Mouse (Mus musculus): ENCODE data around the gene Myd88. TPM values are rescaled to one million over a fixed set of nuclear protein-coding genes. Genes with fewer than 3 reads are reported as not detected.

Gene Myd88
- polyA plus RNA-seq, 1 experiment from 2014 or later = 30.9 TPM

DNA sequence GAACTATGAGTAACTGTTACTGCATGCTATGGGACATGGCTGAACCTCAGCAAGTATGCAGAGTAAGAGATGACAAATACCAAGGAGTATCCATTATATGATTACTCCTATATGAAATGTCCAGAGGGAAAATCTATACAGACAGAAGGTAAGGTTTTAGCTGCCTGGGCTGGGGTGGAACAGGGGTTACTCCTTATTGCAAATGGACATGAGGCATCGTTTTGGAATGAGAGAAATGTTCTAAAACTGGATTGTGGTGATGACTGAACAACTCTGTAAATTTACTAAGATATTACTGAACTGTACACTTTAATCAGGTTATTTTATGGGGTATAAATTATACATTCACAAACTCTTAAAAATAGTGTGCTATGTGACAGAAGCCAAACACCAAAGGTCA is 22.3 kb downstream of the Myd88 start:
- peaks cover 15% of the 10 kb centered on the region for H3K4me1 ChIP-seq (ENCODE audit: insufficient read depth, low read length)
- H3K4me2 ChIP-seq (replicated peaks; ENCODE audit: low read depth, low read length) = no peak overlapping the region

GRCm38 (mm10) chr9:119313096-119313495 is 28.1 kb downstream of the Myd88 start:
- Histone ChIP-seq H3K4me2 (replicated peaks; ENCODE audit: low read depth, low read length) (no peak overlapping the region), H3K27ac (ENCODE audit: low read length) (no peak overlapping the region), H3K9me3 (ENCODE audit: low read length) (no peaks in the 10 kb centered on the region), H3K4me3 (ENCODE audit: low read length) (no peak overlapping the region), H3K27me3 (ENCODE audit: insufficient read depth, low read length) (no peaks in the 10 kb centered on the region), H3K4me1 (ENCODE audit: insufficient read depth, low read length) (no peaks in the 10 kb centered on the region), H3K36me3 (ENCODE audit: insufficient read depth, low read length) (0 out of 2 replicates have a peak, but pooled peaks cover 2% of the 10 kb centered on the region), H3K9ac (replicated peaks; ENCODE audit: low read length) (no peak overlapping the region)
- 92% methylated on average over 10 of the region's 10 CpGs for WGBS
- no peak for ATAC-seq (ENCODE audit: low FRiP score, low TSS enrichment)

More for the DNA sequence above, 22.3 kb downstream of the Myd88 start:
- Histone ChIP-seq H3K36me3 (ENCODE audit: insufficient read depth, low read length) (0 out of 2 replicates have a peak, but pooled peaks cover 2% of the 10 kb centered on the region), H3K9me3 (ENCODE audit: low read length) (no peaks in the 10 kb centered on the region), H3K4me3 (ENCODE audit: low read length) (no peak overlapping the region), H3K27me3 (ENCODE audit: insufficient read depth, low read length) (no peaks in the 10 kb centered on the region), H3K9ac (replicated peaks; ENCODE audit: low read length) (no peak overlapping the region), H3K27ac (ENCODE audit: low read length) (no peak overlapping the region)
- WGBS = 97% methylated on average over 1 of the region's 1 CpGs
- no peak for ATAC-seq (ENCODE audit: low FRiP score, low TSS enrichment)

GRCm38 (mm10) chr9:119309067-119309466 is 32.1 kb downstream of the Myd88 start:
- 91% methylated on average over 1 of the region's 1 CpGs for WGBS

DNA sequence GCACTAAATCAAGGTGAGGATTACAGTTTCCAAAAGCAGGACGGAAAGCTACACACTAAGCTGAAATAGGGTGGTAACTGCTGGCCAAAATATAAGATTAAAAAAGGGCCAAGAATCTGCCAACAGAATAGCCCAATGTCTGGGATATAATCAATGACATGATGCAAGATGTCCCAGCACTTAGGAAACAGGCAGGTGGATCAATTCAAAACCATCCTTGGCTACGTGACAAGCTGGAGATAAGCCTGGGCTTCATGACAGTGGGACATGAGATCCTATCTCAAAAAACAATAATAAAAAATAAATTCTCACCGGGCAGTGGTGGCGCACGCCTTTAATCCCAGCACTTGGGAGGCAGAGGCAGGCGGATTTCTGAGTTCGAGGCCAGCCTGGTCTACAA is 35.3 kb downstream of the Myd88 start:
- no peak for ATAC-seq (ENCODE audit: low FRiP score, low TSS enrichment)
- H3K4me2 ChIP-seq (replicated peaks; ENCODE audit: low read depth, low read length) = no peak overlapping the region
- no peaks in the 10 kb centered on the region for H3K4me1 ChIP-seq (ENCODE audit: insufficient read depth, low read length)
- H3K27ac ChIP-seq (ENCODE audit: low read length) = no peak overlapping the region
- H3K27me3 ChIP-seq (ENCODE audit: insufficient read depth, low read length) = no peaks in the 10 kb centered on the region
- H3K9ac ChIP-seq (replicated peaks; ENCODE audit: low read length) = no peak overlapping the region
- H3K36me3 ChIP-seq (ENCODE audit: insufficient read depth, low read length) = peaks cover 13% of the 10 kb centered on the region; the same call in 1 of the 2 replicates
- WGBS = 92% methylated on average over 7 of the region's 7 CpGs
- H3K4me3 ChIP-seq (ENCODE audit: low read length) = no peak overlapping the region
- H3K9me3 ChIP-seq (ENCODE audit: low read length) = no peaks in the 10 kb centered on the region

More at GRCm38 (mm10) chr9:119309067-119309466, 32.1 kb downstream of the Myd88 start:
- Histone ChIP-seq H3K4me3 (ENCODE audit: low read length) (no peak overlapping the region), H3K9me3 (ENCODE audit: low read length) (no peaks in the 10 kb centered on the region), H3K27ac (ENCODE audit: low read length) (no peak overlapping the region), H3K4me1 (ENCODE audit: insufficient read depth, low read length) (no peaks in the 10 kb centered on the region), H3K4me2 (replicated peaks; ENCODE audit: low read depth, low read length) (no peak overlapping the region), H3K36me3 (ENCODE audit: insufficient read depth, low read length) (no peaks in the 10 kb centered on the region), H3K27me3 (ENCODE audit: insufficient read depth, low read length) (no peaks in the 10 kb centered on the region), H3K9ac (replicated peaks; ENCODE audit: low read length) (no peak overlapping the region)
- ATAC-seq (ENCODE audit: low FRiP score, low TSS enrichment) = no peak

GRCm38 (mm10) chr9:119298563-119298962 is 42.6 kb downstream of the Myd88 start:
- no peak overlapping the region for H3K9ac ChIP-seq (replicated peaks; ENCODE audit: low read length)
- no peak overlapping the region for H3K4me2 ChIP-seq (replicated peaks; ENCODE audit: low read depth, low read length)
- peaks cover 13% of the 10 kb centered on the region; the same call in 1 of the 2 replicates for H3K36me3 ChIP-seq (ENCODE audit: insufficient read depth, low read length)
- H3K27ac ChIP-seq (ENCODE audit: low read length) = no peak overlapping the region
- 71% methylated on average over 3 of the region's 3 CpGs for WGBS
- no peaks in the 10 kb centered on the region for H3K27me3 ChIP-seq (ENCODE audit: insufficient read depth, low read length)
- no peaks in the 10 kb centered on the region for H3K9me3 ChIP-seq (ENCODE audit: low read length)
- H3K4me1 ChIP-seq (ENCODE audit: insufficient read depth, low read length) = no peaks in the 10 kb centered on the region
- no peak overlapping the region for H3K4me3 ChIP-seq (ENCODE audit: low read length)
- no peak for ATAC-seq (ENCODE audit: low FRiP score, low TSS enrichment)

GRCm38 (mm10) chr9:119297696-119298095 is 43.5 kb downstream of the Myd88 start:
- Histone ChIP-seq H3K4me1 (ENCODE audit: insufficient read depth, low read length) (no peaks in the 10 kb centered on the region), H3K4me2 (replicated peaks; ENCODE audit: low read depth, low read length) (no peak overlapping the region), H3K9me3 (ENCODE audit: low read length) (no peaks in the 10 kb centered on the region), H3K4me3 (ENCODE audit: low read length) (no peak overlapping the region), H3K27ac (ENCODE audit: low read length) (no peak overlapping the region), H3K9ac (replicated peaks; ENCODE audit: low read length) (no peak overlapping the region), H3K27me3 (ENCODE audit: insufficient read depth, low read length) (no peaks in the 10 kb centered on the region), H3K36me3 (ENCODE audit: insufficient read depth, low read length) (peaks cover 13% of the 10 kb centered on the region; the same call in 1 of the 2 replicates)
- 87% methylated on average over 6 of the region's 6 CpGs for WGBS
- no peak for ATAC-seq (ENCODE audit: low FRiP score, low TSS enrichment)

- no peak overlapping the region for H3K9ac ChIP-seq (replicated peaks; ENCODE audit: low read length)
- H3K27ac ChIP-seq (ENCODE audit: low read length) = no peak overlapping the region
- H3K27me3 ChIP-seq (ENCODE audit: insufficient read depth, low read length) = no peaks in the 10 kb centered on the region
- H3K4me1 ChIP-seq (ENCODE audit: insufficient read depth, low read length) = no peaks in the 10 kb centered on the region
- no peaks in the 10 kb centered on the region for H3K9me3 ChIP-seq (ENCODE audit: low read length)
- WGBS = 93% methylated on average over 3 of the region's 3 CpGs
- H3K4me3 ChIP-seq (ENCODE audit: low read length) = no peak overlapping the region
- no peak overlapping the region for H3K4me2 ChIP-seq (replicated peaks; ENCODE audit: low read depth, low read length)
- peaks cover 7% of the 10 kb centered on the region; the same call in 1 of the 2 replicates for H3K36me3 ChIP-seq (ENCODE audit: insufficient read depth, low read length)
- no peak for ATAC-seq (ENCODE audit: low FRiP score, low TSS enrichment)
Measured at GRCm38 (mm10) chr9:119290791-119291190, 50.4 kb downstream of the Myd88 start.

Other genes with a start within 250 kb of the Myd88 start
- gene Plcd1, start 247.9 kb downstream of the Myd88 start, polyA plus RNA-seq (2015; fragmentation: Nextera tagmentation; extraction: Ambion mirVana) = 25.3 and 26.9 TPM in 2 replicates
- gene Dlec1, start 238.9 kb downstream of the Myd88 start, polyA plus RNA-seq (2015; fragmentation: Nextera tagmentation; extraction: Ambion mirVana) = 6.1 and 7.7 TPM in 2 replicates
- 44.0 and 52.4 TPM in 2 replicates for gene Acaa1b, start 184.3 kb downstream of the Myd88 start, polyA plus RNA-seq (2015; fragmentation: Nextera tagmentation; extraction: Ambion mirVana)
- not detected in 2 replicates for gene Gm47289, start 182.2 kb downstream of the Myd88 start, polyA plus RNA-seq (2015; fragmentation: Nextera tagmentation; extraction: Ambion mirVana)
- 22.1 and 22.9 TPM in 2 replicates for gene Slc22a13, start 132.3 kb downstream of the Myd88 start, polyA plus RNA-seq (2015; fragmentation: Nextera tagmentation; extraction: Ambion mirVana)
- gene Oxsr1, start 19.0 kb downstream of the Myd88 start, polyA plus RNA-seq (2015; fragmentation: Nextera tagmentation; extraction: Ambion mirVana) = 12.2 and 13.2 TPM in 2 replicates
- gene Acaa1a, start 1.7 kb downstream of the Myd88 start, polyA plus RNA-seq (2015; fragmentation: Nextera tagmentation; extraction: Ambion mirVana) = 142 and 152 TPM in 2 replicates
- gene Xylb, start 16.0 kb upstream of the Myd88 start, polyA plus RNA-seq (2015; fragmentation: Nextera tagmentation; extraction: Ambion mirVana) = 34.7 and 35.8 TPM in 2 replicates
- gene Slc22a14, start 24.1 kb upstream of the Myd88 start, polyA plus RNA-seq (2015; fragmentation: Nextera tagmentation; extraction: Ambion mirVana) = 0.08 and 0.12 TPM in 2 replicates
- gene Acvr2b, start 60.7 kb upstream of the Myd88 start, polyA plus RNA-seq (2015; fragmentation: Nextera tagmentation; extraction: Ambion mirVana) = 18.7 and 23.6 TPM in 2 replicates
- gene Exog, start 103.5 kb upstream of the Myd88 start, polyA plus RNA-seq (2015; fragmentation: Nextera tagmentation; extraction: Ambion mirVana) = 24.8 and 27.9 TPM in 2 replicates
- 0.13 and 0.25 TPM in 2 replicates for gene Scn5a, start 237.6 kb upstream of the Myd88 start, polyA plus RNA-seq (2015; fragmentation: Nextera tagmentation; extraction: Ambion mirVana)